Mouse (Mus musculus): ENCODE measurements at regions not wholly inside any gene's neighbourhood (a gene's known extent, or its start where the extent isn't known, plus 50 kb on each side); places are given as distances from the start of the nearest gene placed in this dataset.

- TF ChIP-seq CTCF (conservative IDR thresholded peaks at IDR 0.05; ENCODE audit: insufficient read depth, insufficient read length, low read depth, low read length): no peak
- no peak for TF ChIP-seq POLR2A (IDR thresholded peaks at IDR 0.05; ENCODE audit: low read depth, low read length)
Measured at GRCm38 (mm10) chr7:74696286-74696685, 141.7 kb upstream of the Slco3a1 start.

Measured in kidney, adult 2 months (tissue).